Mouse (Mus musculus) adrenal gland, postnatal 0 days (tissue): Measurements from ENCODE around the gene Hist1h2bf. TPM values are rescaled to one million over a fixed set of nuclear protein-coding genes. Genes with fewer than 3 reads are reported as not detected.

Experiments
- polyA plus RNA-seq: library from polyadenylated mRNA; unstranded; fragments of >200 nt; fragmentation: Nextera tagmentation; extraction: Ambion mirVana; gene quantifications from 2 replicates; pipeline ENCODE4 v1.2.1, GENCODE M21; 2015

Hist1h2bf gene
- 0.86 and 1.0 TPM in 2 replicates for polyA plus RNA-seq

GRCm38 (mm10) chr13:23573898-23574524 lies at the start of gene Hist1h2bf, which contains the start of gene Hist1h2ad:
Hist1h2bf (minus strand) TSS chr13:23574196.
Hist1h2ad (plus strand) TSS chr13:23574381.

GRCm38 (mm10) chr13:23622175-23622671 lies 48.2 kb upstream of the Hist1h2bf start, which contains the start of gene Hist1h1e:
Hist1h1e (minus strand) TSS chr13:23622558.

GRCm38 (mm10) chr13:23620733-23621531 lies 46.9 kb upstream of the Hist1h2bf start, which contains the start of gene Hist1h2be:
Hist1h2be (minus strand) TSS chr13:23621124.

DNA sequence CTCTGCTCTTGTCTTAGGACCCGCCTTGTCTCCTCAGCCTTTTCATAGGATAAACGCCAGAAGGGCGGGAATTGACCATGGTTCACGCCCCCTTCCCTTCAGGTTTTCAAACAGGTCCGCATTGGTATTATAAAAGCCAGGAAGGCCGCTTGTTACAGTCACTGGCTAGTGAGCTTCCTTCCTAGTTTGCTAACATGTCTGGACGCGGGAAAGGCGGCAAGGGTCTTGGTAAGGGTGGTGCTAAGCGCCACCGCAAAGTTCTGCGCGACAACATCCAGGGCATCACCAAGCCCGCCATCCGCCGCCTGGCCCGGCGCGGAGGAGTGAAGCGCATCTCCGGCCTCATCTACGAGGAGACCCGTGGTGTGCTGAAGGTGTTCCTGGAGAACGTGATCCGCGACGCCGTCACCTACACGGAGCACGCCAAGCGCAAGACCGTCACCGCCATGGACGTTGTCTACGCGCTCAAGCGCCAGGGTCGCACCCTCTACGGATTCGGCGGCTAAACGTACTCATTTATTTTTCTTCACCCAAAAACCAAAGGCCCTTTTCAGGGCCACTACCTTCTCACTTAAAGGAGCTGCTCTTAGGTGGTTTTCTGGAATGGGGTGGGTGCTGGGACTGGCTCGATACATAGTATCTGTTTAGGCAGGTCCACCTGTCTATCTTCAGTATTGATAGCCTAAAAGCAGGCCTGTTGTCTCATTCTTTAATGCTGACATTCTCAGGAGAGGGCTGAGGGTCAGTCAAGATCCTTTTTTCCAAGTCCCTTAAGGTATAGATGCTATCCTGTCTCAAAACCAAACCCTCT lies 7.6 kb upstream of the Hist1h2bf start, which contains the start of gene Hist1h4d:
Gene Hist1h4d, plus strand, starts transcription at position 191 of the 811 bp plus-strand sequence.

GRCm38 (mm10) chr13:23575271-23575851 lies 1.4 kb upstream of the Hist1h2bf start, which contains the start of gene Hist1h3d:
Hist1h3d (plus strand) TSS chr13:23575763.

DNA sequence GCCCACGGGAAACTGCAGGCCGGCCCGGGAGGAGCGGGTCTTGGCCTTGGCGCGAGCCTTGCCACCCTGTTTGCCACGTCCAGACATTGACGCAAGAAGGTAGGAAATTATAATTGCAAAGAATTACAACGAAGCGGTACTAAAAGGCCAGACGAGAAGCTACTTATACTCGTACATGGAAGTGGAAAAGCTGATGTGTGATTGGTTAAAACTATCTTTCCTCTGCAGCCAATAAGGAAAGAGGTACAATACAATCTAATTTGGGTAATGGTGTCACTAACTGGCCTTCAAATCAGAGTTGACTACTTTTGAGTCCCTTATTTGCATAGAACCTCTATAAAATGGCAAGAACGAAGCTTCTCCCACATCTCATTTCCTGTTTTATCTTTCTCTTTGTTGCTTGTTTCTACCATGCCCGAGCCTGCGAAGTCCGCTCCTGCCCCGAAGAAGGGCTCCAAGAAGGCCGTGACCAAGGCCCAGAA lies 2.9 kb downstream of the Hist1h2bf start, which contains the start of the genes Hist1h2ae and Hist1h2bg:
Gene Hist1h2ae, minus strand, starts transcription at position 199 of the 482 bp plus-strand sequence.
Gene Hist1h2bg, plus strand, starts transcription at position 375 of the 482 bp plus-strand sequence.

DNA sequence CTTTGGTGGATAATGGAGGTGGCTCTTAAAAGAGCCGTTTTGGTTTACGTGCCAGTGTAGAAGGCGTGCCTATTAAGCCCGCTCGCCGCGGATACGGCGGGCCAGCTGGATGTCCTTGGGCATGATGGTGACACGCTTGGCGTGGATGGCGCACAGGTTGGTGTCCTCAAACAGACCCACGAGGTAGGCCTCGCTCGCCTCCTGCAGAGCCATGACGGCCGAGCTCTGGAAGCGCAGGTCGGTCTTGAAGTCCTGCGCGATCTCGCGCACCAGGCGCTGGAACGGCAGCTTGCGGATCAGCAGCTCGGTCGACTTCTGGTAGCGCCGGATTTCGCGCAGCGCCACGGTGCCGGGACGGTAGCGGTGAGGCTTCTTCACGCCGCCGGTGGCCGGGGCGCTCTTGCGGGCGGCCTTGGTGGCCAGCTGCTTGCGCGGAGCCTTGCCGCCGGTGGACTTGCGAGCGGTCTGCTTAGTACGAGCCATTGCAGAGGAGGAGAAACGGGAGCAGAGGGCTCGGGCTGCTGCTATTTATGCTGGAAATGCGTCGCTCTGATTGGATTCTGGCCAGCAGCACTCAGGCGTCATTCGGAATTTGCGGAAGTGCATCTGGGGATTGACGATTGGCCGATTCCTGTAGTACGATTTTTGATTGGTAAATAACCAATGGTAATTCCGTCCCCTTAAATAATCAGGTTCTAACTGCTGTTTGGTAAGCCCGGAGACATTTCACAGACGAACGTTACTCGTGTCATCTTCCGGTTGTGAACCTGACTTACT lies 11.9 kb downstream of the Hist1h2bf start, which contains the start of gene Hist1h3e:
Gene Hist1h3e, minus strand, starts transcription at position 487 of the 777 bp plus-strand sequence.

DNA sequence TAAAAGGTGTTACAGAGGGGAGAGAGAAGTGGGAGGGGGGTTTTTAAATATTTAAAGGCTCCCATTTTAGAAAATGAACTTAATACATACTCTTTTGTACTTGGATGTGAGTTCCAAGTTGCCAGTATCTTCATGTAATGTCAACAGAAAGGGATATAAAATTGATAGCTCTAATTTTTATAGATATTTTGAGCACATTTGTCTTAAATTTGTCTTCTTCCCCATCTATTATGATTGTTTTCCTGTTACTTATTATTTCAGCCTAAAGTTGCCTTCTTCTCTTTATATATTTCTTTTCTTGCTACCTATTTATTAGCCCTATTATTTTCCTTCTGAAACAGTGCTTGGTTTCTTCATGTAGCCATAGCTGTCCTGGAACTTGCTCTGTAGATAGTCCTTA lies 21.0 kb downstream of the Hist1h2bf start, which contains the start of gene Hist1h1d:
Gene Hist1h1d, plus strand, starts transcription at position 301 of the 400 bp plus-strand sequence.

GRCm38 (mm10) chr13:23551146-23551834 lies 22.7 kb downstream of the Hist1h2bf start, which contains the start of gene Hist1h4f:
Hist1h4f (minus strand) TSS chr13:23551648.

DNA sequence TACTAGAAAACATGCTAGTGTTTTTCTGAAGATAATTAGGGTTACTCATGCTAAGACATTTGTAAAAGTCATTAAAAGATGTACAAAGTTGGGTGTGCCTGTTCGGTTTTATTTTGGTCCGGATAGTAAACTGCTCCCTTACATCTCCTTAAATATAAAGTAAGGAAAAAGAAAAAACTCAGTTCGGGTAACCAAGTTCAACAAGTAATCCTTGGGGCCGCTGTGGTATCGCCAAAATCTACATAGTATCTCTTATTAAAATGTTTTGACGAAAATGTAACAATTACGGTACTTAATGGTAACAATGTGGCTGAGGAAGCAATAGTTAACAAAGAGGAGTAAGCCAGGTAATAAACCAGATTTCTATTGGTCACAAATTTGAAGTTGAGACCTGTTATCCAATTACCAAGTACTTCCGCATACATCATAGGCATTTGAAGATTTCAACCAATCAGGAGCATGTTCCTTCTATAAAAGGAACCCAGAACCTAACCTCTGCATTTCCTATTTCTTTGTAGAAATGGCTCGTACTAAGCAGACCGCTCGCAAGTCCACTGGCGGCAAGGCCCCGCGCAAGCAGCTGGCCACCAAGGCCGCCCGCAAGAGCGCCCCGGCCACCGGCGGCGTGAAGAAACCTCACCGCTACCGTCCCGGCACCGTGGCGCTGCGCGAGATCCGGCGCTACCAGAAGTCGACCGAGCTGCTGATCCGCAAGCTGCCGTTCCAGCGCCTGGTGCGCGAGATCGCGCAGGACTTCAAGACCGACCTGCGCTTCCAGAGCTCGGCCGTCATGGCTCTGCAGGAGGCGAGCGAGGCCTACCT lies 29.8 kb downstream of the Hist1h2bf start, which contains the start of gene Hist1h3f:
Gene Hist1h3f, plus strand, starts transcription at position 88 of the 822 bp plus-strand sequence.

DNA sequence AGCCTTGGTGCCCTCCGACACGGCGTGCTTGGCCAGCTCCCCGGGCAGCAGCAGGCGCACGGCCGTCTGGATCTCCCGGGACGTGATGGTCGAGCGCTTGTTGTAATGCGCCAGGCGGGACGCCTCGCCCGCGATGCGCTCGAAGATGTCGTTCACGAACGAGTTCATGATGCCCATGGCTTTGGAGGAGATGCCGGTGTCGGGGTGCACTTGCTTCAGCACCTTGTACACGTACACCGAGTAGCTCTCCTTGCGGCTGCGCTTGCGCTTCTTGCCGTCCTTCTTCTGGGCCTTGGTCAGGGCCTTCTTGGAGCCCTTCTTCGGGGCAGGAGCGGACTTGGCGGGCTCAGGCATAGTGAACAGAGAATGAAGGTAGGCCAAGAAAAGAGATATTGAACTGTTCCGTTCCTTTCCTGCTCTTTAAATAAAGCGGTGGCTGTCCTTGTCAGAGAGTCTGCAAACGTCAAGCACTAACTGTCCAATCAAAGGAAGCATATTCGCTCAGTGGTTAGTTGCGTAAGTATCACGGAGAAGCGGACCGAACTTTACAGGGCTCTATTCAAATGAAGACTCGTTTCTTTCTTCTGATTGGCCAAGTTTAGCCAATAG lies 30.9 kb downstream of the Hist1h2bf start, which contains the start of gene Hist1h2bh:
Gene Hist1h2bh, minus strand, starts transcription at position 394 of the 609 bp plus-strand sequence.

DNA sequence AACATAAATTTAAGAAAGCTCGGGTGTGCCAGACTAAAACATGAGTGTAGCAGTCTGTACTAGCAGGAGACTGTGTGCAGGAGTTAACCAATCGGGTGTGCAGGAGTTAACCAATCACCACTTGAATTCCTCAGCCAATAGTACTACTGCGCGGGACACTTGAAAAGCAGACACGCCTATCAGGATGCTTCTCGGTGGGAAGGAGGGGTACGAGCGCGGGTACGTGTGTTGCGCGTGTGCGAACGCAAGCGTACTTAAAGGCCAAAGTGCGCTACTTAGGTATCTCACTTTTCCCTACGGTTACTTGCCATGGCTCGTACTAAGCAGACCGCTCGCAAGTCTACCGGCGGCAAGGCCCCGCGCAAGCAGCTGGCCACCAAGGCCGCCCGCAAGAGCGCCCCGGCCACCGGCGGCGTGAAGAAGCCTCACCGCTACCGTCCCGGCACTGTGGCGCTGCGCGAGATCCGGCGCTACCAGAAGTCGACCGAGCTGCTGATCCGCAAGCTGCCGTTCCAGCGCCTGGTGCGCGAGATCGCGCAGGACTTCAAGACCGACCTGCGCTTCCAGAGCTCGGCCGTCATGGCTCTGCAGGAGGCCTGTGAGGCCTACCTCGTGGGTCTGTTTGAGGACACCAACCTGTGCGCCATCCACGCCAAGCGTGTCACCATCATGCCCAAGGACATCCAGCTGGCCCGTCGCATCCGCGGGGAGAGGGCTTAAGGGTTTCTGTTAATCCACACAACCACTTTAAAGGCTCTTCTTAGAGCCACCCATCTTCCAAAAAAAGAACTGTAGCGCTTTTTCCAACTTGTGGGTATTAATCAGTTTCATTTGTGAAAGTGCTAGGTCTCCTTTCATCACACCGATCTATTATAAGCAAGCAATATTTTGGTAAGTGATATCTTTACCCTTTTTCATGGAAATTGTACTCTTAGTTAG lies 38.6 kb downstream of the Hist1h2bf start, which contains the start of gene Hist1h3g:
Gene Hist1h3g, plus strand, starts transcription at position 286 of the 939 bp plus-strand sequence.

GRCm38 (mm10) chr13:23533560-23534367 lies 40.2 kb downstream of the Hist1h2bf start, which contains the start of gene Hist1h2af:
Hist1h2af (plus strand) TSS chr13:23533906.

GRCm38 (mm10) chr13:23530901-23531875 lies 42.8 kb downstream of the Hist1h2bf start, which contains the start of gene Hist1h4h:
Hist1h4h (plus strand) TSS chr13:23531050.

